Mouse (Mus musculus) brain, embryonic 14.5 days (tissue): ENCODE measurements around the gene Tle6.

Experiments used
- CTCF ChIP-seq: fragments of 200-500 bp; IDR thresholded peaks from 2 replicates; pipeline ENCODE4 v1.5.1; 2012; ENCODE audit warnings: inconsistent platforms, mild to moderate bottlenecking, moderate library complexity, borderline replicate concordance; ENCODE audit not compliant: insufficient read depth, insufficient read length; ENCODE audit errors: extremely low read depth
- POLR2A ChIP-seq: fragments of 200-500 bp; IDR thresholded peaks from 2 replicates; pipeline ENCODE4 v1.6.1; 2012; ENCODE audit warnings: mild to moderate bottlenecking, inconsistent platforms, borderline replicate concordance; ENCODE audit not compliant: poor library complexity, insufficient read depth, insufficient read length, severe bottlenecking; ENCODE audit errors: extremely low read depth

DNA sequence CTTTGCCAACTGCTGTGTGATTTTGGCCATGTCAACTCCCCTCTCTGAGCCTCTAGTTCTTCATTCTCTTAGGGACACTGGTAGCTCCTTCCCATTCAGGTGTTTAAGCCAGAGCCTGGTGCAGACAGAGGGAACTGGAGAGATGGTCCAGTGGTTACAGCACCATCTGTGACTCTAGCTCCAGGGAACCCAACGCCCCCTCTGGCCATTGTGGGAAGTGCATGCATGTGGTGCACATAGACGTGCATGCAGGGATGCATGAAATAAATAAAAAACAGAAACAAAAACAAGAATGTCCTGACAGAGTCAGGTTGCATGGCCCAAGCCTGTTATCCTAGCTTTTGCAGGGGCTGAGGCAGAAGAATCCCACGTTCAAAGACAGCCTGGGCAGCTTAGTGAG is 44.6 kb downstream of the Tle6 start:
- TF ChIP-seq CTCF, result peak; percentile 46
- TF ChIP-seq POLR2A, result no peak
